Mouse (Mus musculus): ENCODE measurements around the gene Arid1a. TPM values are rescaled to one million over a fixed set of nuclear protein-coding genes. Genes with fewer than 3 reads are reported as not detected.

The Arid1a gene
- polyA plus RNA-seq, 1 experiment from 2014 or later: 6.2 TPM

- ATAC-seq: no peak
- Histone ChIP-seq H3K27ac (ENCODE audit: low read depth) (no peak overlapping the region), H3K4me3 (ENCODE audit: low read depth, low read length) (no peak overlapping the region), H3K4me1 (ENCODE audit: insufficient read depth) (peaks cover 34% of the 10 kb centered on the region), H3K9me3 (ENCODE audit: low read length) (no peaks in the 10 kb centered on the region), H3K4me2 (ENCODE audit: low read depth, low read length) (no peak overlapping the region), H3K27me3 (ENCODE audit: insufficient read depth, low read length) (no peaks in the 10 kb centered on the region), H3K9ac (replicated peaks) (no peak overlapping the region), H3K36me3 (replicated peaks; ENCODE audit: insufficient read depth, low read length) (peaks cover 21% of the 10 kb centered on the region)
- no peak for DNase-seq
- TF ChIP-seq CTCF (IDR thresholded peaks at IDR 0.05; ENCODE audit: low read depth) (peak; percentile 58), EP300 (IDR thresholded peaks at IDR 0.05; ENCODE audit: low read depth) (no peak)
- 48% methylated on average over 6 of the region's 6 CpGs for WGBS (ENCODE audit: insufficient replicate concordance)
Observed at GRCm38 (mm10) chr4:133669652-133670210, 86.8 kb downstream of the Arid1a start.

- no peak overlapping the region for H3K9ac ChIP-seq (replicated peaks)
- no peak overlapping the region for H3K4me2 ChIP-seq (ENCODE audit: low read depth, low read length)
- peaks cover 22% of the 10 kb centered on the region for H3K4me1 ChIP-seq (ENCODE audit: insufficient read depth)
- no peak overlapping the region for H3K4me3 ChIP-seq (ENCODE audit: low read depth, low read length)
- H3K36me3 ChIP-seq (replicated peaks; ENCODE audit: insufficient read depth, low read length): peaks cover 21% of the 10 kb centered on the region
- no peak for DNase-seq
- H3K27me3 ChIP-seq (ENCODE audit: insufficient read depth, low read length): no peaks in the 10 kb centered on the region
- no peak for ATAC-seq
- 73% methylated on average over 3 of the region's 3 CpGs for WGBS (ENCODE audit: insufficient replicate concordance)
- no peaks in the 10 kb centered on the region for H3K9me3 ChIP-seq (ENCODE audit: low read length)
- no peak overlapping the region for H3K27ac ChIP-seq (ENCODE audit: low read depth)
- TF ChIP-seq EP300 (IDR thresholded peaks at IDR 0.05; ENCODE audit: low read depth): no peak
- TF ChIP-seq CTCF (IDR thresholded peaks at IDR 0.05; ENCODE audit: low read depth): no peak
Observed at GRCm38 (mm10) chr4:133668537-133668936, 88.0 kb downstream of the Arid1a start.

GRCm38 (mm10) chr4:133666199-133666598, 90.4 kb downstream of the Arid1a start:
- no peaks in the 10 kb centered on the region for H3K9me3 ChIP-seq (ENCODE audit: low read length)
- peaks cover 31% of the 10 kb centered on the region for H3K36me3 ChIP-seq (replicated peaks; ENCODE audit: insufficient read depth, low read length)
- no peak for TF ChIP-seq CTCF (IDR thresholded peaks at IDR 0.05; ENCODE audit: low read depth)
- TF ChIP-seq EP300 (IDR thresholded peaks at IDR 0.05; ENCODE audit: low read depth): no peak
- peak overlapping the region; percentile 41 for H3K27ac ChIP-seq (ENCODE audit: low read depth)
- H3K9ac ChIP-seq (replicated peaks): no peak overlapping the region
- H3K4me2 ChIP-seq (ENCODE audit: low read depth, low read length): no peak overlapping the region
- H3K4me1 ChIP-seq (ENCODE audit: insufficient read depth): peaks cover 23% of the 10 kb centered on the region
- no peak for DNase-seq
- no peak overlapping the region for H3K4me3 ChIP-seq (ENCODE audit: low read depth, low read length)
- H3K27me3 ChIP-seq (ENCODE audit: insufficient read depth, low read length): no peaks in the 10 kb centered on the region
- 0 out of 2 replicates have a peak, but pooled peaks have one; percentile 18 for ATAC-seq
- 40% methylated on average over 6 of the region's 6 CpGs for WGBS (ENCODE audit: insufficient replicate concordance)

- no peak overlapping the region for H3K4me2 ChIP-seq (ENCODE audit: low read depth, low read length)
- no peak overlapping the region for H3K9ac ChIP-seq (replicated peaks)
- H3K9me3 ChIP-seq (ENCODE audit: low read length): no peaks in the 10 kb centered on the region
- WGBS (ENCODE audit: insufficient replicate concordance): 57% methylated on average over 11 of the region's 11 CpGs
- TF ChIP-seq EP300 (IDR thresholded peaks at IDR 0.05; ENCODE audit: low read depth) (no peak), CTCF (IDR thresholded peaks at IDR 0.05; ENCODE audit: low read depth) (no peak)
- DNase-seq (no peak), ATAC-seq (no peak)
- no peak overlapping the region for H3K27ac ChIP-seq (ENCODE audit: low read depth)
- H3K36me3 ChIP-seq (replicated peaks; ENCODE audit: insufficient read depth, low read length): peaks cover 31% of the 10 kb centered on the region
- no peaks in the 10 kb centered on the region for H3K27me3 ChIP-seq (ENCODE audit: insufficient read depth, low read length)
- no peak overlapping the region for H3K4me3 ChIP-seq (ENCODE audit: low read depth, low read length)
- peaks cover 25% of the 10 kb centered on the region for H3K4me1 ChIP-seq (ENCODE audit: insufficient read depth)
Observed at GRCm38 (mm10) chr4:133665118-133665517, 91.5 kb downstream of the Arid1a start.

- Histone ChIP-seq H3K4me1 (ENCODE audit: insufficient read depth) (peaks cover 32% of the 10 kb centered on the region), H3K4me3 (ENCODE audit: low read depth, low read length) (no peak overlapping the region), H3K36me3 (replicated peaks; ENCODE audit: insufficient read depth, low read length) (peaks cover 16% of the 10 kb centered on the region), H3K4me2 (ENCODE audit: low read depth, low read length) (no peak overlapping the region), H3K9me3 (ENCODE audit: low read length) (no peaks in the 10 kb centered on the region), H3K27ac (ENCODE audit: low read depth) (no peak overlapping the region), H3K9ac (replicated peaks) (no peak overlapping the region), H3K27me3 (ENCODE audit: insufficient read depth, low read length) (no peaks in the 10 kb centered on the region)
- ATAC-seq (no peak), DNase-seq (no peak)
- WGBS (ENCODE audit: insufficient replicate concordance): 65% methylated on average over 8 of the region's 8 CpGs
- TF ChIP-seq CTCF (IDR thresholded peaks at IDR 0.05; ENCODE audit: low read depth) (no peak), EP300 (IDR thresholded peaks at IDR 0.05; ENCODE audit: low read depth) (no peak)
Observed at GRCm38 (mm10) chr4:133662945-133663344, 93.6 kb downstream of the Arid1a start.

- ATAC-seq (no peak), DNase-seq (no peak)
- 76% methylated on average over 8 of the region's 8 CpGs for WGBS (ENCODE audit: insufficient replicate concordance)
- Histone ChIP-seq H3K4me3 (ENCODE audit: low read depth, low read length) (no peak overlapping the region), H3K36me3 (replicated peaks; ENCODE audit: insufficient read depth, low read length) (peaks cover 11% of the 10 kb centered on the region; the same call in 1 of the 2 replicates), H3K4me2 (ENCODE audit: low read depth, low read length) (no peak overlapping the region), H3K9me3 (ENCODE audit: low read length) (no peaks in the 10 kb centered on the region), H3K27me3 (ENCODE audit: insufficient read depth, low read length) (no peaks in the 10 kb centered on the region), H3K9ac (replicated peaks) (no peak overlapping the region), H3K27ac (ENCODE audit: low read depth) (no peak overlapping the region), H3K4me1 (ENCODE audit: insufficient read depth) (peaks cover 32% of the 10 kb centered on the region)
- TF ChIP-seq CTCF (IDR thresholded peaks at IDR 0.05; ENCODE audit: low read depth): no peak
- TF ChIP-seq EP300 (IDR thresholded peaks at IDR 0.05; ENCODE audit: low read depth): no peak
Observed at GRCm38 (mm10) chr4:133662421-133662820, 94.1 kb downstream of the Arid1a start.

Measured in liver, postnatal 0 days (tissue).